Mouse (Mus musculus): ENCODE measurements around the gene Erp27.

The Erp27 gene

GRCm38 (mm10) chr6:136939326-136940187, 17.6 kb upstream of the Erp27 start:
- no peak for DNase-seq (ENCODE audit: low spot score)

GRCm38 (mm10) chr6:136938331-136939126, 16.5 kb upstream of the Erp27 start:
- no peak for DNase-seq (ENCODE audit: low spot score)

GRCm38 (mm10) chr6:136937117-136937516, 15.1 kb upstream of the Erp27 start:
- DNase-seq (ENCODE audit: low spot score): no peak

- no peak for DNase-seq (ENCODE audit: low spot score)
Observed at GRCm38 (mm10) chr6:136936361-136936760, 14.4 kb upstream of the Erp27 start.

GRCm38 (mm10) chr6:136935233-136935632, 13.3 kb upstream of the Erp27 start:
- DNase-seq (ENCODE audit: low spot score): no peak

- no peak for DNase-seq (ENCODE audit: low spot score)
Observed at GRCm38 (mm10) chr6:136934068-136934467, 12.1 kb upstream of the Erp27 start.

- no peak for DNase-seq (ENCODE audit: low spot score)
Observed at GRCm38 (mm10) chr6:136931246-136931645, 9.3 kb upstream of the Erp27 start.

- DNase-seq (ENCODE audit: low spot score): peak; percentile 71
Observed at GRCm38 (mm10) chr6:136930677-136931076, 8.7 kb upstream of the Erp27 start.

GRCm38 (mm10) chr6:136927626-136928025, 5.6 kb upstream of the Erp27 start:
- no peak for DNase-seq (ENCODE audit: low spot score)

GRCm38 (mm10) chr6:136925049-136925448, 3.1 kb upstream of the Erp27 start:
- no peak for DNase-seq (ENCODE audit: low spot score)

GRCm38 (mm10) chr6:136923532-136923931, 1.6 kb upstream of the Erp27 start, which contains the start of gene Pde6h:
Gene Pde6h (plus strand): TSS chr6:136923832.
- no peak for DNase-seq (ENCODE audit: low spot score)

GRCm38 (mm10) chr6:136922871-136923270, 891 bp upstream of the Erp27 start:
- DNase-seq (ENCODE audit: low spot score): no peak

GRCm38 (mm10) chr6:136921601-136922000, 379 bp downstream of the Erp27 start:
- DNase-seq (ENCODE audit: low spot score): no peak

GRCm38 (mm10) chr6:136920320-136921257, 1.4 kb downstream of the Erp27 start:
- DNase-seq (ENCODE audit: low spot score): peak; percentile 91

- no peak for DNase-seq (ENCODE audit: low spot score)
Observed at GRCm38 (mm10) chr6:136917885-136918284, 4.1 kb downstream of the Erp27 start.

GRCm38 (mm10) chr6:136915721-136916395, 6.1 kb downstream of the Erp27 start:
- no peak for DNase-seq (ENCODE audit: low spot score)

- no peak for DNase-seq (ENCODE audit: low spot score)
Observed at GRCm38 (mm10) chr6:136914234-136914633, 7.7 kb downstream of the Erp27 start.

GRCm38 (mm10) chr6:136913384-136914126, 8.4 kb downstream of the Erp27 start:
- DNase-seq (ENCODE audit: low spot score): peak; percentile 49

GRCm38 (mm10) chr6:136912751-136913265, 9.2 kb downstream of the Erp27 start:
- no peak for DNase-seq (ENCODE audit: low spot score)

- DNase-seq (ENCODE audit: low spot score): no peak
Observed at GRCm38 (mm10) chr6:136910247-136910890, 11.6 kb downstream of the Erp27 start.

Measured in embryo, embryonic 10.5 days (tissue).